Mouse (Mus musculus) olfactory bulb, adult 2 months (tissue): Measurements from ENCODE around the gene Ubr4.

ENCODE experiments used
- CTCF ChIP-seq: fragments of 200-500 bp; IDR thresholded peaks from 2 replicates; pipeline ENCODE4 v1.5.1; 2012; ENCODE audit warnings: low read depth, mild to moderate bottlenecking, low read length, moderate library complexity; ENCODE audit not compliant: insufficient read depth
- POLR2A ChIP-seq: fragments of 200-500 bp; IDR thresholded peaks from 2 replicates; pipeline ENCODE4 v1.6.1; 2012; ENCODE audit warnings: mild to moderate bottlenecking, low read depth, low read length, moderate library complexity; ENCODE audit not compliant: insufficient read depth

- TF ChIP-seq CTCF (no peak), POLR2A (no peak)
Measured at GRCm38 (mm10) chr4:139489946-139490345, 137.5 kb downstream of the Ubr4 start.
